Mouse (Mus musculus): ENCODE measurements around the gene Ccdc138.

DNA sequence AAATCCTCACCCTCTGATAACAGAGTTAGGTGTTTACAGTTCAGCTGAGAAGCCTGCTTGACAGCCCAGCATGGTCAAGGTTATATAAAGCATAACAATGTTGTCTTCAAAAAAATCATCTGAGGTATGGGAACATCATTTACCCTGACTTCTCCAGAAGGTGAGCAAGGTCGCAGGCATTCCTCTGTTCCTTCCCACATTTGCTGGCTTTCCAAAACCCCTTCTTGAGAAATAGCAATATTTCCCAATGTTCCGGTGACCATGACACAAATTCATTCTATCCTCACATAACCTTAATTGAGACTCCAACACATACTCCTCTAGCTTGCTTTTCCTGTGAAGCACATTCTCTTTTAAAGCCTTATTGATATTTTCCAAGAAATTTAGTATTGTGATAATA, 768 bp downstream of the Ccdc138 start:
- no peak for TF ChIP-seq CTCF (IDR thresholded peaks at IDR 0.05; ENCODE audit: low read depth)
- no peak for TF ChIP-seq EP300 (IDR thresholded peaks at IDR 0.05; ENCODE audit: low read depth)

Data from heart, postnatal 0 days (tissue).